Mouse (Mus musculus) liver, postnatal 0 days (tissue): ENCODE data around the gene Gm17268. TPM values are rescaled to one million over a fixed set of nuclear protein-coding genes. Genes with fewer than 3 reads are reported as not detected.
A peak's percentile ranks its signal among the peaks of the same experiment; 100 is the strongest.

Experiments used
- ATAC-seq: fragments of 200-750 bp; cut with Nextera tagmentation; 2 replicates; pipeline ENCODE4 v1.8.0; 2017; ENCODE audit warnings: mild to moderate bottlenecking, moderate library complexity
- DNase-seq: peaks from one replicate; pipeline ENCODE4 v3.0.0-alpha.2; 2016
- H3K27ac ChIP-seq: fragments of 300-500 bp; sonication (generic); 2 replicates; pipeline ENCODE4 v1.5.1; 2014; ENCODE audit warnings: antibody characterized with exemption, moderate library complexity, mild to moderate bottlenecking, low read depth
- H3K27me3 ChIP-seq: fragments of 300-500 bp; sonication (generic); 2 replicates; pipeline ENCODE4 v1.6.1; 2014; ENCODE audit warnings: low read length, control low read depth, mixed read lengths; ENCODE audit not compliant: insufficient read depth
- H3K36me3 ChIP-seq: fragments of 300-500 bp; sonication (generic); replicated peaks from 2 replicates; pipeline ENCODE4 v1.6.1; 2014; ENCODE audit warnings: mild to moderate bottlenecking, control low read depth, low read length, moderate library complexity, mixed read lengths; ENCODE audit not compliant: insufficient read depth
- H3K4me1 ChIP-seq: fragments of 300-500 bp; sonication (generic); 2 replicates; pipeline ENCODE4 v1.6.1; 2014; ENCODE audit warnings: antibody characterized with exemption, mild to moderate bottlenecking, control low read depth; ENCODE audit not compliant: insufficient read depth
- H3K4me2 ChIP-seq: fragments of 300-500 bp; sonication (generic); 2 replicates; pipeline ENCODE4 v1.6.1; 2014; ENCODE audit warnings: low read depth, mild to moderate bottlenecking, low read length, moderate library complexity, mixed read lengths
- H3K4me3 ChIP-seq: fragments of 300-500 bp; sonication (generic); 2 replicates; pipeline ENCODE4 v1.5.1; 2014; ENCODE audit warnings: low read depth, low read length
- H3K9ac ChIP-seq: fragments of 300-500 bp; sonication (generic); replicated peaks from 2 replicates; pipeline ENCODE4 v1.6.1; 2014; ENCODE audit warnings: mild to moderate bottlenecking, moderate library complexity
- H3K9me3 ChIP-seq: fragments of 300-500 bp; sonication (generic); 2 replicates; pipeline ENCODE4 v1.6.1; 2016; ENCODE audit warnings: mild to moderate bottlenecking, control low read depth, low read length, mixed read lengths
- CTCF ChIP-seq: sonication (generic); IDR thresholded peaks from 2 replicates; pipeline ENCODE4 v1.5.1; 2016; ENCODE audit warnings: antibody characterized with exemption, low read depth
- EP300 ChIP-seq: IDR thresholded peaks from 2 replicates; pipeline ENCODE4 v1.6.1; 2016; ENCODE audit warnings: antibody characterized with exemption, low read depth, mild to moderate bottlenecking
- WGBS: fragments of 180-500 bp; shearing (Covaris S2); extraction: QIAGEN DNeasy Blood & Tissue Kit; methylation state at CpG from one replicate; pipeline ENCODE4 v1.1.7; 2014; ENCODE audit not compliant: insufficient replicate concordance; 5-methylcytosine and 5-hydroxymethylcytosine counted together
- polyA plus RNA-seq: library from polyadenylated mRNA; unstranded; fragments of >200 nt; fragmentation: Nextera tagmentation; extraction: Ambion mirVana; gene quantifications from 2 replicates; pipeline ENCODE4 v1.2.1, GENCODE M21; 2015

Gene Gm17268
- polyA plus RNA-seq, 1 experiment from 2014 or later = not detected

- no peak for ATAC-seq
- no peaks in the 10 kb centered on the region for H3K36me3 ChIP-seq
- WGBS = 78% methylated on average over 2 of the region's 2 CpGs
- H3K4me3 ChIP-seq = no peak overlapping the region
- no peak overlapping the region for H3K27ac ChIP-seq
- no peak for DNase-seq
- no peak overlapping the region for H3K4me2 ChIP-seq
- no peaks in the 10 kb centered on the region for H3K4me1 ChIP-seq
- H3K9me3 ChIP-seq = no peaks in the 10 kb centered on the region
- TF ChIP-seq EP300 (no peak), CTCF (no peak)
- H3K27me3 ChIP-seq = no peaks in the 10 kb centered on the region
- H3K9ac ChIP-seq = no peak overlapping the region
These were observed 2.5 kb downstream of the Gm17268 start for GRCm38 (mm10) chr11:82035857-82036256.

DNA sequence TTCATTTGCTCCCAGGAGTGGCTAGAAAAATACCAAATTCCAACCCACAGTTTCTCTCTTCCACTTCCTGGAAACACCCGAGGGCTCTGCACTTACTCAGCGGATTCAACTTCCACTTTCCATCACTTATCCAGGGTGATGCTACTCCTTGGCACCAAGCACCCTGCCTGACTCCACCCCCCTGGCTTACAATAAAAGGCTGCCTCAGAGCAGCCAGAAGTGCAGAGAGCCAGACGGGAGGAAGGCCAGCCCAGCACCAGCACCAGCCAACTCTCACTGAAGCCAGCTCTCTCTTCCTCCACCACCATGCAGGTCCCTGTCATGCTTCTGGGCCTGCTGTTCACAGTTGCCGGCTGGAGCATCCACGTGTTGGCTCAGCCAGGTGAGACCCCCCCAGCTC, 3.0 kb downstream of the Gm17268 start, which contains the start of gene Ccl2:
Gene Ccl2, plus strand, starts transcription at position 216 of the 400 bp plus-strand sequence.
- TF ChIP-seq CTCF = no peak
- TF ChIP-seq EP300 = no peak
- Histone ChIP-seq H3K4me1 (no peaks in the 10 kb centered on the region), H3K36me3 (no peaks in the 10 kb centered on the region), H3K27ac (no peak within 1 kb of the TSS), H3K9ac (no peak within 1 kb of the TSS), H3K9me3 (no peaks in the 10 kb centered on the region), H3K4me2 (no peak within 1 kb of the TSS), H3K27me3 (no peaks in the 10 kb centered on the region), H3K4me3 (no peak within 1 kb of the TSS)
- ATAC-seq (peak; percentile 36; the same call in 1 of the 2 replicates), DNase-seq (peak; percentile 49)
- 23% methylated on average over 5 of the region's 5 CpGs for WGBS

DNA sequence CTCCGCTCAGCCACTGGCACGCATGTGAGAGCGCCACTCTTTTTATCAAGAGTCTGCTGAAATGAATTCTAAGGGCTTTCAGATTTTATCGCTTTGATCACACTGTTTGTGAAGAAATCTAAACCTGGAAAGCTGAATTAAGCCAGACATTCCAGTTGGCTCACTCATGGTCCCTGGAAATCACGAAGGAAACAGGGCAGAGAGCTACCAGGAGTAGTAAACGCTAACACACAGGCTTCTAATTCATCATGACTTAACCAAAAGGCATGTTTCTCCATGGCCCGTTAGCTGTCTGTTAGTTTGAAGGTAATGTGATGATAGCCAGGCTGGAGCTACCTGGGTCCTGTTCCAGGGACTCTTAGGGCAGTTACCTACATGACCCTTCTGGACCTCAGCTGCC, 3.9 kb downstream of the Gm17268 start:
- no peak for TF ChIP-seq CTCF
- TF ChIP-seq EP300 = no peak
- no peak overlapping the region for H3K27ac ChIP-seq
- DNase-seq = no peak
- H3K4me2 ChIP-seq = no peak overlapping the region
- no peaks in the 10 kb centered on the region for H3K36me3 ChIP-seq
- WGBS = 81% methylated on average over 7 of the region's 7 CpGs
- H3K4me1 ChIP-seq = no peaks in the 10 kb centered on the region
- no peak for ATAC-seq
- no peak overlapping the region for H3K9ac ChIP-seq
- H3K4me3 ChIP-seq = no peak overlapping the region
- H3K27me3 ChIP-seq = no peaks in the 10 kb centered on the region
- no peaks in the 10 kb centered on the region for H3K9me3 ChIP-seq

DNA sequence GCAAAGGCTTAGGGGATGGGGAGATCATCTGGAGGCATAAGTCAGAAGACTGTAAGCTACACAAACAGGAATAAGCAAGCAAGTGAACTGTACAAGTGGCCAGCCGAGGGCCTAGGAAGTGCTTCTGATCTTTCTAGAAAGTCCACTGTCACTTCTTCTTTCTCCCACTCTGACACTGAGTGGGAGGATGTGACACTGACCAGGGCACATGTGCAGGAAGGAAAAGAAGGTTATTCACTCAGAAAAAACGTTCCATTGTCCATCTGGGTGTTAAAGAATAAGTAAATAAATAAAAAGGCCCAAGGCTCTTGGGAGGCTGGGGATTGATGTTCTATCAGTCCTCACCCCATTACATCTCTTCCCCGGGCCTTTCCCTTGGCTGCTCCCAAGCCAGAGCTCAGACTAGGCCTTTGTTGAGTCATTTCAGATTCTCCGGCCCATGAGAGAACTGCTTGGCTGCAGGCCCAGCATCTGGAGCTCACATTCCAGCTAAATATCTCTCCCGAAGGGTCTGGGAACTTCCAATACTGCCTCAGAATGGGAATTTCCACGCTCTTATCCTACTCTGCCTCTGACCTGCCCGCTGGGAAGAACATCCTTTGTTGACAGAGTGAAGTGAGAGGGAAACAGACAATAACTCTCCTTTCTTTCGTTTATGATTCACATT, 5.6 kb downstream of the Gm17268 start:
- no peaks in the 10 kb centered on the region for H3K9me3 ChIP-seq
- no peak overlapping the region for H3K9ac ChIP-seq
- ATAC-seq = no peak
- H3K27me3 ChIP-seq = no peaks in the 10 kb centered on the region
- peak overlapping the region; percentile 57 for H3K27ac ChIP-seq
- DNase-seq = peak; percentile 19
- no peak overlapping the region for H3K4me3 ChIP-seq
- no peak for TF ChIP-seq CTCF
- no peak for TF ChIP-seq EP300
- no peaks in the 10 kb centered on the region for H3K4me1 ChIP-seq
- 50% methylated on average over 8 of the region's 8 CpGs for WGBS
- H3K4me2 ChIP-seq = no peak overlapping the region
- H3K36me3 ChIP-seq = no peaks in the 10 kb centered on the region

DNA sequence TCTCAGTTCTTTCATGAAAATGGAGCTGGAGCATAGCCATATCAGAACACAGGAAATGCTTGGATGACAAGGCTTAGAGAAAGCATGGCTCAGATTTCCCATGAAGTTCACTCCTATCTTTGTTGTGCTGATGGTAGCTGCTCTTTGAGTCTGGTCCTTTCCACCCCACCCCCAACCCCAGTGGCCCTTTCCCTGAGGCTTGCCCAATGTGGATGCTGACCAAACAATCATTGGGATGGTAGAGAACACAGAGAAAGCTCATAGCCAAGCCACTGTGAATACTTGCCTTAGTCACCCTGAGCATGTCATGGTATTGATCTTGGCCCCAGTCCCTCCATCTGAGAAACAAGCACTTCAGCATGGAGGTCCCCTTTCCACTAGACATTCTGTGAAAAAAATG, 6.2 kb downstream of the Gm17268 start:
- H3K4me2 ChIP-seq = no peak overlapping the region
- DNase-seq = no peak
- no peaks in the 10 kb centered on the region for H3K27me3 ChIP-seq
- H3K36me3 ChIP-seq = no peaks in the 10 kb centered on the region
- peak overlapping the region; percentile 57 for H3K27ac ChIP-seq
- no peak overlapping the region for H3K4me3 ChIP-seq
- no peaks in the 10 kb centered on the region for H3K4me1 ChIP-seq
- H3K9ac ChIP-seq = no peak overlapping the region
- no peak for TF ChIP-seq CTCF
- TF ChIP-seq EP300 = no peak
- H3K9me3 ChIP-seq = no peaks in the 10 kb centered on the region
- ATAC-seq = no peak

- WGBS = 64% methylated on average over 2 of the region's 2 CpGs
- H3K27ac ChIP-seq = no peak overlapping the region
- DNase-seq (no peak), ATAC-seq (no peak)
- no peak overlapping the region for H3K4me3 ChIP-seq
- H3K9ac ChIP-seq = no peak overlapping the region
- no peaks in the 10 kb centered on the region for H3K36me3 ChIP-seq
- H3K27me3 ChIP-seq = no peaks in the 10 kb centered on the region
- TF ChIP-seq CTCF (no peak), EP300 (no peak)
- no peaks in the 10 kb centered on the region for H3K9me3 ChIP-seq
- no peaks in the 10 kb centered on the region for H3K4me1 ChIP-seq
- H3K4me2 ChIP-seq = no peak overlapping the region
These were observed 8.2 kb downstream of the Gm17268 start for GRCm38 (mm10) chr11:82030171-82030570.
